Mouse (Mus musculus) liver, adult 2 months (tissue): ENCODE results near the gene Mprip.

Experiments
- CTCF ChIP-seq: fragments of 200-500 bp; IDR thresholded peaks from 2 replicates; pipeline ENCODE4 v1.5.1; 2011; ENCODE audit warnings: low read depth, low read length, control low read depth
- POLR2A ChIP-seq: fragments of 200-500 bp; IDR thresholded peaks from 2 replicates; pipeline ENCODE4 v1.6.1; 2011; ENCODE audit warnings: low read length, control low read depth; ENCODE audit not compliant: insufficient read depth; ENCODE audit errors: extremely low read depth

DNA sequence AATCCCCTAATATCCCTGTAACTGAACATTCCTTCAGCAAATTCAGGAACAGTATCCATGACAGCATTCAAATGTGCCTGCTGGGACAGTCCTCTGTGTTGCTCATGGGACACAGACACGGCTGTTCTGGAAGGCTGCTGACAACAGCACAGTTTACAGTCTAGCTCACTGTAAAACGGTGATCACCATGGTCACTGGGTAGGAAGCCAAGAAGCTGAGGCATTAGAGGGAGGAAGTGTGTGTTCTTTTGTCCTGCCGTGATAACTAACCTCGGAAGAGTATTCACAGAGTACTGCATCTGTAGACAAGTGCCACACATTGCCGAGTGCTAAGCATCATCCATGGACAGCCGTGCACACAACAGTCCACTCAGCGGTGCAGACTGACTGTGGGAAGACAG is 109.6 kb downstream of the Mprip start:
- no peak for TF ChIP-seq CTCF
- TF ChIP-seq POLR2A: no peak
